In the genomic region with DNA sequence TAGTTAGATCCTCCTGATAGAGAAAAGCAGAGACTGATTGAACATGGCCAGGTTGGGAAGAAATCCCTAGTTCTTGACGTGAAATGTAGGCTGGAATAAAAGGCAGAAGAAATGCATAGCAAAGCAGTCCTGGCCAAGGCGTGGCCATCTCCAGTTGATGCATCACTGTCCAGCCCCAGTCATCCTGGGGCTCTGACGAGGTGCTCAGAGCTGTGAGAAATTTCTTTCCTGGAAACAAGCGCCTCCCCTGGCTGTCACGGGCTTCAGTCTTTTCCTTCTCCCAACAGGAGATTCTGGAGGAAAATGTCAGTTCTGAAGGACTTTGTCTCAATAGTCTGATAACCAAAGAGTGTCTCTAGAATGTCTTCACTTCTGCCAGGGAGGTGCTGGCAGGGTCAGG, we compare ENCODE assay signal across 27 mouse cellular contexts. TPM values are rescaled to one million over a fixed set of nuclear protein-coding genes. Genes with fewer than 3 reads are reported as not detected.
DNase-seq lines count a peak whose midpoint lies in the region; ATAC-seq and TF ChIP-seq lines count a peak whose summit lies in the region.
"Had no signal": no experiment of that assay in that cellular context is flagged by ENCODE, and none has a peak within 500 bp of the region (broad histone marks: within the 10 kb centered on the region; RNA-seq: fewer than 3 reads in every experiment).

No protein-coding gene starts in this region.

- no peaks in the 10 kb centered on the region for H3K27me3 ChIP-seq in intestine, embryonic 16.5 days (replicated peaks; ENCODE audit: control insufficient read depth, insufficient read depth, low read length)
- no peaks in the 10 kb centered on the region for H3K27me3 ChIP-seq in intestine, embryonic 15.5 days (replicated peaks)
- H3K27me3 ChIP-seq in kidney, postnatal 0 days (ENCODE audit: insufficient read depth, low read length): no peaks in the 10 kb centered on the region
- H3K27me3 ChIP-seq in kidney, embryonic 15.5 days: no peaks in the 10 kb centered on the region
- H3K27me3 ChIP-seq in liver, postnatal 0 days (ENCODE audit: insufficient read depth, low read length): no peaks in the 10 kb centered on the region
- H3K27me3 ChIP-seq: embryonic facial prominence, embryonic 13.5 days; forebrain, embryonic 12.5 days; forebrain, embryonic 15.5 days; heart, embryonic 12.5 days; heart, embryonic 15.5 days; hindbrain, embryonic 12.5 days had no signal

- H3K36me3 ChIP-seq in intestine, embryonic 16.5 days (ENCODE audit: control insufficient read depth, insufficient read depth, low read length): no peaks in the 10 kb centered on the region
- no peaks in the 10 kb centered on the region for H3K36me3 ChIP-seq in intestine, embryonic 15.5 days
- no peaks in the 10 kb centered on the region for H3K36me3 ChIP-seq in kidney, postnatal 0 days (ENCODE audit: insufficient read depth, low read length)
- no peaks in the 10 kb centered on the region for H3K36me3 ChIP-seq in kidney, embryonic 15.5 days
- H3K36me3 ChIP-seq in liver, postnatal 0 days (replicated peaks; ENCODE audit: insufficient read depth, low read length): no peaks in the 10 kb centered on the region
- H3K36me3 ChIP-seq: embryonic facial prominence, embryonic 10.5 days; embryonic facial prominence, embryonic 13.5 days; forebrain, embryonic 12.5 days; forebrain, embryonic 15.5 days; heart, embryonic 12.5 days; heart, embryonic 15.5 days; hindbrain, embryonic 12.5 days had no signal

- peak overlapping the region; percentile 34 for H3K4me2 ChIP-seq in intestine, embryonic 16.5 days (ENCODE audit: low read depth, low read length)
- H3K4me2 ChIP-seq in intestine, embryonic 15.5 days (replicated peaks): no peak overlapping the region; the same call in 1 of the 2 replicates
- 0 out of 2 replicates have a peak overlapping the region, but pooled peaks have one; percentile 12 for H3K4me2 ChIP-seq in kidney, postnatal 0 days (ENCODE audit: low read length)
- no peak overlapping the region for H3K4me2 ChIP-seq in kidney, embryonic 15.5 days
- peak overlapping the region; percentile 47 for H3K4me2 ChIP-seq in liver, postnatal 0 days (ENCODE audit: low read depth, low read length)
- H3K4me2 ChIP-seq: embryonic facial prominence, embryonic 13.5 days; forebrain, embryonic 12.5 days; forebrain, embryonic 15.5 days; heart, embryonic 12.5 days; heart, embryonic 15.5 days; hindbrain, embryonic 12.5 days had no signal

- TF ChIP-seq CTCF in kidney, postnatal 0 days (IDR thresholded peaks at IDR 0.05; ENCODE audit: low read depth): no peak
- no peak for TF ChIP-seq CTCF in liver, postnatal 0 days (IDR thresholded peaks at IDR 0.05; ENCODE audit: low read depth)

- ATAC-seq in intestine, embryonic 16.5 days: no peak
- no peak for ATAC-seq in intestine, embryonic 15.5 days
- no peak for ATAC-seq in kidney, postnatal 0 days (replicated peaks; ENCODE audit: low FRiP score, low read depth)
- ATAC-seq in kidney, embryonic 15.5 days (replicated peaks; ENCODE audit: low FRiP score): no peak
- ATAC-seq in liver, postnatal 0 days: no peak
- ATAC-seq: activated CD4-positive, CD25-positive, alpha-beta regulatory T cell, adult 4 months; forebrain, embryonic 15.5 days had no signal

- no peak for DNase-seq in kidney, postnatal 0 days (ENCODE audit: low spot score)
- no peak for DNase-seq in liver, postnatal 0 days
- DNase-seq in liver: no peak
- no peak for DNase-seq in lung, postnatal 4 days
- DNase-seq: adrenal gland, adult 8-10 months; adrenal gland, postnatal 25 days; cerebellum, adult 11-12 months; cerebellum, adult 8-10 months; cerebellum, postnatal 10 days; cerebellum, postnatal 36 days; embryo, embryonic 11 days; gastrocnemius, postnatal 25 days; heart, adult 18-20 months; heart, postnatal 10 days; heart, postnatal 4 days had no signal

- no peak overlapping the region for H3K27ac ChIP-seq in intestine, embryonic 16.5 days (ENCODE audit: low read length)
- no peak overlapping the region for H3K27ac ChIP-seq in intestine, embryonic 15.5 days
- 0 out of 2 replicates have a peak overlapping the region, but pooled peaks have one; percentile 15 for H3K27ac ChIP-seq in kidney, postnatal 0 days
- H3K27ac ChIP-seq in kidney, embryonic 15.5 days: no peak overlapping the region
- H3K27ac ChIP-seq in liver, postnatal 0 days (ENCODE audit: low read depth): no peak overlapping the region
- H3K27ac ChIP-seq: embryonic facial prominence, embryonic 10.5 days; embryonic facial prominence, embryonic 13.5 days; forebrain, embryonic 12.5 days; forebrain, embryonic 15.5 days; heart, embryonic 15.5 days; hindbrain, embryonic 12.5 days had no signal

- peaks cover 6% of the 10 kb centered on the region; the same call in 1 of the 2 replicates for H3K4me1 ChIP-seq in intestine, embryonic 16.5 days (ENCODE audit: control insufficient read depth, insufficient read depth, low read length)
- H3K4me1 ChIP-seq in intestine, embryonic 15.5 days (replicated peaks): no peaks in the 10 kb centered on the region
- H3K4me1 ChIP-seq in kidney, postnatal 0 days (replicated peaks; ENCODE audit: insufficient read depth, low read length): peaks cover 4% of the 10 kb centered on the region; the same call in 1 of the 2 replicates
- H3K4me1 ChIP-seq in kidney, embryonic 15.5 days: peaks cover 3% of the 10 kb centered on the region
- H3K4me1 ChIP-seq in liver, postnatal 0 days (ENCODE audit: insufficient read depth): peaks cover 6% of the 10 kb centered on the region; the same call in 1 of the 2 replicates
- H3K4me1 ChIP-seq: embryonic facial prominence, embryonic 10.5 days; embryonic facial prominence, embryonic 13.5 days; forebrain, embryonic 12.5 days; forebrain, embryonic 15.5 days; heart, embryonic 15.5 days; hindbrain, embryonic 12.5 days had no signal

- no peak for TF ChIP-seq EP300 in liver, postnatal 0 days (IDR thresholded peaks at IDR 0.05; ENCODE audit: low read depth)

- peak overlapping the region; percentile 31; the same call in 1 of the 2 replicates for H3K9ac ChIP-seq in intestine, embryonic 16.5 days (ENCODE audit: low read depth, low read length)
- no peak overlapping the region for H3K9ac ChIP-seq in intestine, embryonic 15.5 days
- no peak overlapping the region for H3K9ac ChIP-seq in kidney, postnatal 0 days (ENCODE audit: low read depth, low read length)
- H3K9ac ChIP-seq in kidney, embryonic 15.5 days: no peak overlapping the region
- H3K9ac ChIP-seq in liver, postnatal 0 days (replicated peaks): no peak overlapping the region
- H3K9ac ChIP-seq: embryonic facial prominence, embryonic 13.5 days; forebrain, embryonic 12.5 days; forebrain, embryonic 15.5 days; heart, embryonic 12.5 days; heart, embryonic 15.5 days; hindbrain, embryonic 12.5 days had no signal

- no peaks in the 10 kb centered on the region for H3K9me3 ChIP-seq in intestine, embryonic 16.5 days (ENCODE audit: control insufficient read depth, low read length)
- no peaks in the 10 kb centered on the region for H3K9me3 ChIP-seq in intestine, embryonic 15.5 days
- no peaks in the 10 kb centered on the region for H3K9me3 ChIP-seq in kidney, postnatal 0 days (replicated peaks; ENCODE audit: low read length)
- no peaks in the 10 kb centered on the region for H3K9me3 ChIP-seq in kidney, embryonic 15.5 days (replicated peaks)
- no peaks in the 10 kb centered on the region for H3K9me3 ChIP-seq in liver, postnatal 0 days (ENCODE audit: low read length)
- H3K9me3 ChIP-seq: embryonic facial prominence, embryonic 10.5 days; embryonic facial prominence, embryonic 13.5 days; forebrain, embryonic 12.5 days; forebrain, embryonic 15.5 days; heart, embryonic 12.5 days; heart, embryonic 15.5 days; hindbrain, embryonic 12.5 days had no signal

- peak overlapping the region; percentile 35; the same call in 1 of the 2 replicates for H3K4me3 ChIP-seq in intestine, embryonic 16.5 days (ENCODE audit: low read length)
- H3K4me3 ChIP-seq in intestine, embryonic 15.5 days (replicated peaks): no peak overlapping the region
- no peak overlapping the region for H3K4me3 ChIP-seq in kidney, postnatal 0 days (replicated peaks; ENCODE audit: low read depth, low read length)
- H3K4me3 ChIP-seq in kidney, embryonic 15.5 days (replicated peaks): no peak overlapping the region
- H3K4me3 ChIP-seq in liver, postnatal 0 days (ENCODE audit: low read depth, low read length): no peak overlapping the region; the same call in 1 of the 2 replicates
- H3K4me3 ChIP-seq: embryonic facial prominence, embryonic 10.5 days; embryonic facial prominence, embryonic 13.5 days; erythroblast, embryonic 14.5 days; forebrain, embryonic 12.5 days; forebrain, embryonic 15.5 days; heart, embryonic 12.5 days; heart, embryonic 15.5 days; hindbrain, embryonic 12.5 days had no signal

- WGBS in intestine, embryonic 16.5 days: 71% methylated on average over 5 of the region's 5 CpGs
- WGBS in intestine, embryonic 15.5 days: 72% methylated on average over 5 of the region's 5 CpGs
- 63% methylated on average over 5 of the region's 5 CpGs for WGBS in kidney, postnatal 0 days
- 69% methylated on average over 5 of the region's 5 CpGs for WGBS in kidney, embryonic 15.5 days
- WGBS in liver, postnatal 0 days (ENCODE audit: insufficient replicate concordance): 72% methylated on average over 5 of the region's 5 CpGs

RNA-seq across cellular contexts. Expression of a gene that starts 2.5 kb away (rescaled TPM):
- polyA plus RNA-seq in intestine, embryonic 16.5 days (2015; fragmentation: Nextera tagmentation; extraction: Ambion mirVana): 72.2 and 109 TPM in 2 replicates
- polyA plus RNA-seq in intestine, embryonic 15.5 days (2015; fragmentation: Nextera tagmentation; extraction: Ambion mirVana): 25.5 and 36.8 TPM in 2 replicates
- polyA plus RNA-seq in kidney, postnatal 0 days (2015; fragmentation: Nextera tagmentation; extraction: Ambion mirVana): 76.9 and 88.8 TPM in 2 replicates
- polyA plus RNA-seq in kidney, embryonic 15.5 days (2015; fragmentation: Nextera tagmentation; extraction: Ambion mirVana): 11.1 and 13.1 TPM in 2 replicates
- polyA plus RNA-seq in liver, postnatal 0 days (2015; fragmentation: Nextera tagmentation; extraction: Ambion mirVana): 7.8 and 8.9 TPM in 2 replicates
- polyA plus RNA-seq: erythroblast, embryonic 14.5 days; heart, embryonic 12.5 days had no signal

RNA-seq across cellular contexts. Expression of a gene that starts 59.4 kb away (rescaled TPM):
- polyA plus RNA-seq in intestine, embryonic 16.5 days (2015; fragmentation: Nextera tagmentation; extraction: Ambion mirVana): 26.4 and 29.8 TPM in 2 replicates
- polyA plus RNA-seq in intestine, embryonic 15.5 days (2015; fragmentation: Nextera tagmentation; extraction: Ambion mirVana): 26.1 and 26.6 TPM in 2 replicates
- polyA plus RNA-seq in kidney, postnatal 0 days (2015; fragmentation: Nextera tagmentation; extraction: Ambion mirVana): 25.8 and 26.2 TPM in 2 replicates
- 32.0 and 32.7 TPM in 2 replicates for polyA plus RNA-seq in kidney, embryonic 15.5 days (2015; fragmentation: Nextera tagmentation; extraction: Ambion mirVana)
- polyA plus RNA-seq in liver, postnatal 0 days (2015; fragmentation: Nextera tagmentation; extraction: Ambion mirVana): 4.5 and 4.6 TPM in 2 replicates

RNA-seq across cellular contexts. Expression of a gene that starts 59.7 kb away (rescaled TPM):
- polyA plus RNA-seq in intestine, embryonic 16.5 days (2015; fragmentation: Nextera tagmentation; extraction: Ambion mirVana): 15.3 and 16.4 TPM in 2 replicates
- polyA plus RNA-seq in intestine, embryonic 15.5 days (2015; fragmentation: Nextera tagmentation; extraction: Ambion mirVana): 14.8 and 17.4 TPM in 2 replicates
- 14.4 and 15.7 TPM in 2 replicates for polyA plus RNA-seq in kidney, postnatal 0 days (2015; fragmentation: Nextera tagmentation; extraction: Ambion mirVana)
- polyA plus RNA-seq in kidney, embryonic 15.5 days (2015; fragmentation: Nextera tagmentation; extraction: Ambion mirVana): 13.8 and 15.4 TPM in 2 replicates
- polyA plus RNA-seq in liver, postnatal 0 days (2015; fragmentation: Nextera tagmentation; extraction: Ambion mirVana): 1.4 and 2.1 TPM in 2 replicates

Comparison
In these comparisons a context has a peak if more than half of its experiments do, and no peak if none do; other contexts are left out.
1. H3K4me2 ChIP-seq: peak in intestine, embryonic 16.5 days (single experiment), kidney, postnatal 0 days (single experiment) and liver, postnatal 0 days (single experiment); none in intestine, embryonic 15.5 days (single experiment) and kidney, embryonic 15.5 days (single experiment).